Mouse (Mus musculus) E14TG2a.4 (cell line): ENCODE measurements around the gene Timp4.
"Not testable (repeated sequence)": the region's sequence is repeated elsewhere in the genome, so short reads cannot be mapped to it uniquely, and the experiment has no call there.

Experiments used
- H3K27me3 ChIP-seq: 2 replicates; pipeline ENCODE4 v1.6.1; 2014; ENCODE audit warnings: low read length, control low read depth; ENCODE audit not compliant: insufficient read depth
- H3K36me3 ChIP-seq: 2 replicates; pipeline ENCODE4 v1.6.1; 2014; ENCODE audit warnings: low read length, control low read depth; ENCODE audit not compliant: insufficient read depth
- H3K4me1 ChIP-seq: replicated peaks from 2 replicates; pipeline ENCODE4 v1.6.1; 2014; ENCODE audit warnings: low read depth, low read length, control low read depth
- H3K4me3 ChIP-seq: replicated peaks from 2 replicates; pipeline ENCODE4 v1.5.1; 2014; ENCODE audit warnings: mild to moderate bottlenecking, low read length
- H3K9me3 ChIP-seq: 2 replicates; pipeline ENCODE4 v1.6.1; 2014; ENCODE audit warnings: low read length, control low read depth
- CTCF ChIP-seq: conservative IDR thresholded peaks from 2 replicates; pipeline ENCODE4 v1.5.1; 2014; ENCODE audit warnings: low read length
- NANOG ChIP-seq: IDR thresholded peaks from 2 replicates; pipeline ENCODE4 v1.6.1; 2014; ENCODE audit warnings: borderline replicate concordance, low read length, mixed read lengths
- POU5F1 ChIP-seq: IDR thresholded peaks from 2 replicates; pipeline ENCODE4 v1.6.1; 2014; ENCODE audit warnings: low read length, borderline replicate concordance

Timp4 gene

GRCm38 (mm10) chr6:115241939-115242338 is 10.1 kb downstream of the Timp4 start:
- Histone ChIP-seq H3K9me3 (no peaks in the 10 kb centered on the region), H3K4me3 (no peak overlapping the region), H3K4me1 (no peaks in the 10 kb centered on the region), H3K36me3 (no peaks in the 10 kb centered on the region), H3K27me3 (peaks cover 4% of the 10 kb centered on the region)
- TF ChIP-seq NANOG (no peak), CTCF (no peak), POU5F1 (no peak)

DNA sequence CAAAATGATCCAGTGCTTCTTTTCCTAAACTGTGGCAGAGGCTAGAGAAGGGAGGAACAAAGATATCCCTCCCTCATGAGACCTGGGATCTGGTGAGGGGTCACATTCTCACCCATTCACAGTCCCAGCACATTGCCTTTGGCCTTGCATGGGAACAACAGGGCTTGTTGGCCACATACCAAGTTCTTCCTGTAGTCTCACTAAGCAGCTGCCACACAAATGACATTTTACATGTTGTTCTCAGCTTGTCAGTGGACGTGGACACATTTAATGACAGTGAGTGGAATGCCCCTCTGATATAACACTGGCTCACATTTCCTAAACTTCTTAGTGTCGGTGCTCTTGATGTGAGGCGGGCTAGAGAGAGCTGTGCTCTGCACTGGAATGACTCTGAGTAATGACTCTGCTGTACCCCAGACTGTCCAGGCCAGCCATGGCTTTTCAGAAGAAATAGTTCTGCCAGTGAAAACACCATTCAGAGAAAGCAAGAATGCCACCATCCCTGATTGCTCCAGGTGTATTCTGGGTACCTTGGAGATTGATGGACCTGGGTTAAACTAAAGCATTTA is 10.8 kb downstream of the Timp4 start:
- Histone ChIP-seq H3K9me3 (no peaks in the 10 kb centered on the region), H3K4me1 (no peaks in the 10 kb centered on the region), H3K27me3 (peaks cover 3% of the 10 kb centered on the region), H3K36me3 (no peaks in the 10 kb centered on the region), H3K4me3 (no peak overlapping the region)
- no peak for TF ChIP-seq NANOG

DNA sequence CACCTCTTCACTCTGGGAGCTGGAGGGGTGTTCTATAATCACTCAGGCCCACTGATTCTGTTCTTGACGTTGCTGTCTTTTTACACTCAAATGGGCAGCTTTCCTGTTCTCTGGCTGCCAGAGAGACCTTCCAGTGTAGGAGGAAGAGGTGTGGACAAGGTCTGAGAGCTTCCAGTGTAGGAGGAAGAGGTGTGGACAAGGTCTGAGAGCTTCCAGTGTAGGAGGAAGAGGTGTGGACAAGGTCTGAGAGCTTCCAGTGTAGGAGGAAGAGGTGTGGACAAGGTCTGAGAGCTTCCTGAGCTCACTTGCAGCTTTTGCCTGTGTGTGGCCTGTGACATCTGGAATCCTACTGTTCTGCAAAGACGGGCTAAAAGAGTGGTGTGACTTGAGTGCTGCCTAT is 11.6 kb downstream of the Timp4 start:
- not testable (repeated sequence) for H3K4me1 ChIP-seq, H3K27me3 ChIP-seq, H3K36me3 ChIP-seq

GRCm38 (mm10) chr6:115239335-115239734 is 12.7 kb downstream of the Timp4 start:
- no peaks in the 10 kb centered on the region for H3K4me1 ChIP-seq
- H3K36me3 ChIP-seq, result no peaks in the 10 kb centered on the region
- H3K27me3 ChIP-seq, result no peaks in the 10 kb centered on the region; the same call in 1 of the 2 replicates
- H3K9me3 ChIP-seq, result peaks cover 7% of the 10 kb centered on the region; the same call in 1 of the 2 replicates
- H3K4me3 ChIP-seq, result no peak overlapping the region
- no peak for TF ChIP-seq CTCF
- TF ChIP-seq NANOG, result no peak
- no peak for TF ChIP-seq POU5F1

More for the DNA sequence above, 11.6 kb downstream of the Timp4 start:
- not testable (repeated sequence) for H3K4me3 ChIP-seq, H3K9me3 ChIP-seq

GRCm38 (mm10) chr6:115238031-115239027 is 13.7 kb downstream of the Timp4 start:
- no peak for TF ChIP-seq NANOG
- TF ChIP-seq CTCF, result no peak
- no peak for TF ChIP-seq POU5F1
- H3K36me3 ChIP-seq, result no peaks in the 10 kb centered on the region
- H3K27me3 ChIP-seq, result no peaks in the 10 kb centered on the region; the same call in 1 of the 2 replicates
- H3K4me3 ChIP-seq, result no peak overlapping the region
- peaks cover 7% of the 10 kb centered on the region; the same call in 1 of the 2 replicates for H3K9me3 ChIP-seq
- H3K4me1 ChIP-seq, result no peaks in the 10 kb centered on the region

DNA sequence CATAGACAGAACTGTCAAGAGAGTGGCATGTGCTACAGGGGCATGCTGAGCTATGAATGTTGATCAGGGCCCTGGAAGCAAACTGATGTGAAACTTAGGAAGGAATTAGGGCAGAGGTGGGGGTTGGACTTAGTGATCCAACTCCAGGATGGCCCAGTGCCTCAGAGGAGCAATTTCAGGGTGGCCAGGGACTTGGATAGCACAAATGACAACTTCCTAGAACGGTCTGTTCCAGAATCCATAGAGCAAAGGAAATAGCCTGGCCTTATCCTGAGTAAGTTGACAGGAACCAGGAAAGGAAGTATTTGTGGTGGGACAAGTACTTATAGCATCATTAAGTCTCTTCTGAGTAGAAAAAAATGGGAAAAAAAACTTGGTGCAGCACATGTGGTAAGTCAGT is 19.4 kb downstream of the Timp4 start:
- TF ChIP-seq CTCF, result no peak
- no peak for TF ChIP-seq NANOG
- no peak for TF ChIP-seq POU5F1
- H3K9me3 ChIP-seq, result peaks cover 7% of the 10 kb centered on the region; the same call in 1 of the 2 replicates
- H3K4me3 ChIP-seq, result no peak overlapping the region
- no peaks in the 10 kb centered on the region for H3K4me1 ChIP-seq
- H3K27me3 ChIP-seq, result no peaks in the 10 kb centered on the region
- H3K36me3 ChIP-seq, result no peaks in the 10 kb centered on the region

DNA sequence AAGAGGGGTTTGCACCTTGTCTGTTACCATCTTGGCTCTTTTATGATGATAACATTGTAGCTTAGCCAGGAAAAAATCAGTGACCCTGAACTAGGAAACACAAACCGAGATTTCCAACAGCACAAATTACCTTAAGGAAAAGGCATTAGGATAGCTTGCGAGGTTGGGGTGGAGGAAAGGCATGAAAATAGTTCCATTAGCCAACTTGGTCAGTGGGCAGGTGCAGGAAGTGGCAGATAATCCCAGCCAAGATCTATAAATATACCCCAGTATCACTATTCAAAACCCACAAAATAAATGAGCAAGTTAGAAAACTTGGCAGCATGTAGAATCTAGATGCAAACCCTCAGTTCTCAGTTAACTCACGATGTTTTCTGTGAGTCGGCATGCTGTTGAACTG is 20.2 kb downstream of the Timp4 start:
- H3K4me1 ChIP-seq, result no peaks in the 10 kb centered on the region
- no peak for TF ChIP-seq NANOG
- no peak for TF ChIP-seq CTCF
- no peak for TF ChIP-seq POU5F1
- peaks cover 7% of the 10 kb centered on the region; the same call in 1 of the 2 replicates for H3K9me3 ChIP-seq
- no peaks in the 10 kb centered on the region for H3K27me3 ChIP-seq
- H3K36me3 ChIP-seq, result no peaks in the 10 kb centered on the region
- no peak overlapping the region for H3K4me3 ChIP-seq

GRCm38 (mm10) chr6:115230557-115230956 is 21.4 kb downstream of the Timp4 start:
- Histone ChIP-seq H3K36me3 (no peaks in the 10 kb centered on the region), H3K4me1 (no peaks in the 10 kb centered on the region), H3K27me3 (no peaks in the 10 kb centered on the region), H3K9me3 (peaks cover 7% of the 10 kb centered on the region; the same call in 1 of the 2 replicates), H3K4me3 (no peak overlapping the region)
- no peak for TF ChIP-seq NANOG
- TF ChIP-seq CTCF, result no peak
- no peak for TF ChIP-seq POU5F1

DNA sequence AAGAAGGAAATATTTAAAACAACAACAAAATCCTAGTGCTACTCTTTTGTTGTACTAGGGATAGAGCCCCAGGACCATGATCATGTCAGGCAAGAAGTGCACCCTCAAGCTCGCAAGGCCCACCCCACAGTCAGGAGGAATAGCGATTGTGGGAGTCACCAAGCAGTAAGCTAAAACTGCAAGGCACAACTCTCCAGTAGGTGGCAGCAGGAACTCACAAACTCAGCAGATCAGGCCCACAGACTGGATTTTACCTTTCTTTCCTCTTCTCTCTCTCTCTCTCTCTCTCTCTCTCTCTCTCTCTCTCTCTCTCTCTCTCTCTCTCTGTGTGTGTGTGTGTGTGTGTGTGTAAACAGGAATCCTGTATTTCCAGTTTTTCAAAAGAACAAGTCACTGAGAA is 24.5 kb downstream of the Timp4 start:
- TF ChIP-seq CTCF, result peak; percentile 58
- TF ChIP-seq POU5F1, result no peak
- TF ChIP-seq NANOG, result no peak
- H3K36me3 ChIP-seq, result no peaks in the 10 kb centered on the region
- no peaks in the 10 kb centered on the region for H3K27me3 ChIP-seq
- H3K9me3 ChIP-seq, result no peaks in the 10 kb centered on the region
- H3K4me3 ChIP-seq, result no peak overlapping the region
- H3K4me1 ChIP-seq, result no peaks in the 10 kb centered on the region
